Mouse (Mus musculus) CH12.LX (cell line): Measurements from ENCODE around the gene Abcb8. TPM values are rescaled to one million over a fixed set of nuclear protein-coding genes. Genes with fewer than 3 reads are reported as not detected.

Source experiments
- DNase-seq: peaks from one replicate; pipeline ENCODE4 v3.0.0-alpha.2; 2013; ENCODE audit errors: extremely low read depth
- H3K27ac ChIP-seq: 2 replicates; pipeline ENCODE4 v1.5.1; 2012; ENCODE audit warnings: low read depth, mild to moderate bottlenecking, control low read depth, moderate library complexity; ENCODE audit not compliant: insufficient read depth
- H3K27me3 ChIP-seq: replicated peaks from 2 replicates; pipeline ENCODE3; 2012; ENCODE audit warnings: inconsistent platforms
- H3K36me3 ChIP-seq, 2 experiments: replicated peaks in 1 of 2; 2 replicates each; pipeline versions ENCODE3 to v1.6.1; 2012; ENCODE audit warnings: inconsistent platforms in 1 of 2, low read length in 1 of 2, mild to moderate bottlenecking in 1 of 2, mixed read lengths in 1 of 2, moderate library complexity in 1 of 2; ENCODE audit not compliant: control insufficient read depth in 1 of 2, insufficient read depth in 1 of 2
- H3K4me1 ChIP-seq, 2 experiments: 2 replicates each; pipeline ENCODE4 v1.6.1; 2012; ENCODE audit warnings: inconsistent platforms in 1 of 2, moderate library complexity in 1 of 2; ENCODE audit not compliant: insufficient read depth in 2 of 2, control insufficient read depth in 1 of 2
- H3K4me2 ChIP-seq: 2 replicates; pipeline ENCODE4 v1.6.1; 2012; ENCODE audit warnings: low read depth, mild to moderate bottlenecking, control low read depth; ENCODE audit not compliant: poor library complexity, insufficient read depth, severe bottlenecking
- H3K4me3 ChIP-seq, 3 experiments: fragments of 150-350 bp in 1 of 3; sonication (generic) in 1 of 3; replicated peaks in 1 of 3; 2 replicates each; pipeline versions ENCODE3 to v1.5.1; 2011 to 2012; ENCODE audit warnings: low read depth in 2 of 3, low read length in 2 of 3, mild to moderate bottlenecking in 2 of 3, moderate library complexity in 2 of 3, control low read depth in 1 of 3, improper control_type of control experiment in 1 of 3, inconsistent platforms in 1 of 3, mixed read lengths in 1 of 3; ENCODE audit not compliant: poor library complexity in 1 of 3
- H3K79me2 ChIP-seq: replicated peaks from 2 replicates; pipeline ENCODE4 v1.6.1; 2012; ENCODE audit warnings: mild to moderate bottlenecking, moderate library complexity; ENCODE audit not compliant: control insufficient read depth, poor library complexity, insufficient read depth, severe bottlenecking; ENCODE audit errors: extremely low read depth
- H3K9ac ChIP-seq: 2 replicates; pipeline ENCODE4 v1.6.1; 2012; ENCODE audit warnings: low read depth, mild to moderate bottlenecking, control low read depth, moderate library complexity; ENCODE audit not compliant: insufficient read depth
- H3K9me3 ChIP-seq: replicated peaks from 2 replicates; pipeline ENCODE3; 2012; ENCODE audit warnings: low read length, inconsistent platforms, mixed read lengths
- BHLHE40 ChIP-seq: IDR thresholded peaks from 2 replicates; pipeline ENCODE4 v1.6.1; 2011; ENCODE audit warnings: mild to moderate bottlenecking, low read depth, low read length, improper control_type of control experiment
- CHD1 ChIP-seq: IDR thresholded peaks from 2 replicates; pipeline ENCODE4 v1.6.1; 2012; ENCODE audit warnings: low read depth, low read length, improper control_type of control experiment, inconsistent platforms
- CHD2 ChIP-seq: IDR thresholded peaks from 2 replicates; pipeline ENCODE4 v1.6.1; 2011; ENCODE audit warnings: low read length, improper control_type of control experiment
- CTCF ChIP-seq, 2 experiments: IDR thresholded peaks in 1 of 2; conservative IDR thresholded peaks in 1 of 2; 2 replicates each; pipeline ENCODE4 v1.5.1; 2011 to 2012; ENCODE audit warnings: low read depth in 2 of 2, low read length in 2 of 2, improper control_type of control experiment in 1 of 2, inconsistent platforms in 1 of 2, mild to moderate bottlenecking in 1 of 2, moderate library complexity in 1 of 2
- E2F4 ChIP-seq: IDR thresholded peaks from 2 replicates; pipeline ENCODE4 v1.6.1; 2011; ENCODE audit warnings: low read depth, low read length, improper control_type of control experiment; ENCODE audit not compliant: insufficient replicate concordance
- ELF1 ChIP-seq: IDR thresholded peaks from 2 replicates; pipeline ENCODE4 v1.6.1; 2014; ENCODE audit warnings: low read depth, mild to moderate bottlenecking, inconsistent platforms, low read length, improper control_type of control experiment
- EP300 ChIP-seq: IDR thresholded peaks from 2 replicates; pipeline ENCODE4 v1.6.1; 2011; ENCODE audit warnings: low read length, improper control_type of control experiment
- ETS1 ChIP-seq: conservative IDR thresholded peaks from 2 replicates; pipeline ENCODE4 v1.6.1; 2012; ENCODE audit warnings: low read depth, mild to moderate bottlenecking, inconsistent platforms, low read length, improper control_type of control experiment, moderate library complexity
- GABPA ChIP-seq: IDR thresholded peaks from 2 replicates; pipeline ENCODE4 v1.6.1; 2012; ENCODE audit warnings: low read depth, low read length, improper control_type of control experiment, inconsistent platforms; ENCODE audit not compliant: insufficient replicate concordance
- HCFC1 ChIP-seq: IDR thresholded peaks from 2 replicates; pipeline ENCODE4 v1.6.1; 2012; ENCODE audit warnings: low read depth, mild to moderate bottlenecking, inconsistent platforms, low read length, improper control_type of control experiment
- IRF4 ChIP-seq: IDR thresholded peaks from 2 replicates; pipeline ENCODE4 v1.6.1; 2014; ENCODE audit warnings: low read depth, mild to moderate bottlenecking, inconsistent platforms, low read length, improper control_type of control experiment
- JUN ChIP-seq: IDR thresholded peaks from 2 replicates; pipeline ENCODE4 v1.6.1; 2011; ENCODE audit warnings: low read depth, mild to moderate bottlenecking, low read length, improper control_type of control experiment, moderate library complexity; ENCODE audit not compliant: insufficient read depth
- JUND ChIP-seq: conservative IDR thresholded peaks from 2 replicates; pipeline ENCODE4 v1.6.1; 2011; ENCODE audit warnings: low read depth, low read length, improper control_type of control experiment
- KAT2A ChIP-seq: IDR thresholded peaks from 2 replicates; pipeline ENCODE4 v1.6.1; 2012; ENCODE audit warnings: low read length, improper control_type of control experiment, inconsistent platforms; ENCODE audit not compliant: insufficient replicate concordance
- MAFK ChIP-seq: IDR thresholded peaks from 2 replicates; pipeline ENCODE4 v1.6.1; 2011; ENCODE audit warnings: low read length, improper control_type of control experiment; ENCODE audit not compliant: insufficient replicate concordance
- MAX ChIP-seq: IDR thresholded peaks from 2 replicates; pipeline ENCODE4 v1.6.1; 2011; ENCODE audit warnings: low read length, improper control_type of control experiment
- MAZ ChIP-seq: IDR thresholded peaks from 2 replicates; pipeline ENCODE4 v1.6.1; 2012; ENCODE audit warnings: low read depth, mild to moderate bottlenecking, inconsistent platforms, low read length, improper control_type of control experiment, moderate library complexity
- MEF2A ChIP-seq: IDR thresholded peaks from 2 replicates; pipeline ENCODE4 v1.6.1; 2014; ENCODE audit warnings: low read depth, mild to moderate bottlenecking, inconsistent platforms, low read length, improper control_type of control experiment, borderline replicate concordance
- MXI1 ChIP-seq: IDR thresholded peaks from 2 replicates; pipeline ENCODE4 v1.6.1; 2011; ENCODE audit warnings: mild to moderate bottlenecking, low read depth, low read length, improper control_type of control experiment
- MYC ChIP-seq: IDR thresholded peaks from 2 replicates; pipeline ENCODE4 v1.6.1; 2011; ENCODE audit warnings: low read depth, mild to moderate bottlenecking, improper control_type of control experiment, low read length
- NELFE ChIP-seq: IDR thresholded peaks from 2 replicates; pipeline ENCODE4 v1.6.1; 2011; ENCODE audit warnings: low read depth, low read length, improper control_type of control experiment
- NRF1 ChIP-seq: IDR thresholded peaks from 2 replicates; pipeline ENCODE4 v1.6.1; 2014; ENCODE audit warnings: low read depth, mild to moderate bottlenecking, inconsistent platforms, low read length, improper control_type of control experiment, moderate library complexity
- PAX5 ChIP-seq: IDR thresholded peaks from 2 replicates; pipeline ENCODE4 v1.6.1; 2012; ENCODE audit warnings: low read length, inconsistent platforms, mixed read lengths
- POLR2A ChIP-seq: IDR thresholded peaks from 2 replicates; pipeline ENCODE4 v1.6.1; 2011; ENCODE audit warnings: low read depth, mild to moderate bottlenecking, improper control_type of control experiment, low read length
- POLR2AphosphoS2 ChIP-seq: IDR thresholded peaks from 2 replicates; pipeline ENCODE4 v1.6.1; 2011; ENCODE audit warnings: low read depth, low read length, improper control_type of control experiment
- RAD21 ChIP-seq: IDR thresholded peaks from 2 replicates; pipeline ENCODE4 v1.6.1; 2011; ENCODE audit warnings: low read depth, mild to moderate bottlenecking, low read length, improper control_type of control experiment, moderate library complexity
- RCOR1 ChIP-seq: conservative IDR thresholded peaks from 2 replicates; pipeline ENCODE4 v1.6.1; 2012; ENCODE audit warnings: low read depth, mild to moderate bottlenecking, inconsistent platforms, low read length, improper control_type of control experiment
- SIN3A ChIP-seq: IDR thresholded peaks from 2 replicates; pipeline ENCODE4 v1.6.1; 2012; ENCODE audit warnings: low read length, improper control_type of control experiment, inconsistent platforms
- SMC3 ChIP-seq: IDR thresholded peaks from 2 replicates; pipeline ENCODE4 v1.6.1; 2011; ENCODE audit warnings: low read depth, low read length, improper control_type of control experiment
- TBP ChIP-seq: conservative IDR thresholded peaks from 2 replicates; pipeline ENCODE4 v1.6.1; 2011; ENCODE audit warnings: low read depth, low read length, improper control_type of control experiment
- TCF12 ChIP-seq: IDR thresholded peaks from 2 replicates; pipeline ENCODE4 v1.6.1; 2014; ENCODE audit warnings: low read depth, mild to moderate bottlenecking, inconsistent platforms, low read length, improper control_type of control experiment
- UBTF ChIP-seq: IDR thresholded peaks from 2 replicates; pipeline ENCODE4 v1.6.1; 2012; ENCODE audit warnings: low read depth, mild to moderate bottlenecking, inconsistent platforms, low read length, improper control_type of control experiment, moderate library complexity
- USF1 ChIP-seq: IDR thresholded peaks from 2 replicates; pipeline ENCODE4 v1.6.1; 2014; ENCODE audit warnings: low read depth, mild to moderate bottlenecking, inconsistent platforms, low read length, improper control_type of control experiment
- USF2 ChIP-seq: conservative IDR thresholded peaks from 2 replicates; pipeline ENCODE4 v1.6.1; 2011; ENCODE audit warnings: low read depth, low read length, improper control_type of control experiment
- ZC3H11A ChIP-seq: IDR thresholded peaks from 2 replicates; pipeline ENCODE4 v1.6.1; 2012; ENCODE audit warnings: low read depth, mild to moderate bottlenecking, inconsistent platforms, low read length, improper control_type of control experiment
- ZKSCAN1 ChIP-seq: IDR thresholded peaks from 2 replicates; pipeline ENCODE4 v1.6.1; 2012; ENCODE audit warnings: low read depth, inconsistent platforms, low read length, improper control_type of control experiment, borderline replicate concordance
- ZMIZ1 ChIP-seq: IDR thresholded peaks from 2 replicates; pipeline ENCODE4 v1.6.1; 2012; ENCODE audit warnings: low read depth, mild to moderate bottlenecking, inconsistent platforms, low read length, improper control_type of control experiment
- ZNF384 ChIP-seq: IDR thresholded peaks from 2 replicates; pipeline ENCODE4 v1.6.1; 2012; ENCODE audit warnings: low read depth, low read length, improper control_type of control experiment, inconsistent platforms
- dilution Hi-C: fragments of 300-500 bp; cut with MboI; formaldehyde crosslinking; loops from 2 replicates; pipeline ENCODE4 v1.14.3; 2020; ENCODE audit warnings: low sequenced_read_pairs; ENCODE audit not compliant: extremely low pct_unique_long_range_greater_than_20kb, extremely low pct_ligation_motif_present
- in situ Hi-C: fragments of 300-500 bp; cut with MboI; formaldehyde crosslinking; loops from 3 replicates; pipeline ENCODE4 v1.14.3; 2019; ENCODE audit warnings: low sequenced_read_pairs, low pct_ligation_motif_present, low pct_unique_long_range_greater_than_20kb, mixed read lengths
- polyA plus RNA-seq: library from polyadenylated mRNA; unstranded; fragments of >175 nt; gene quantifications from 2 replicates; pipeline ENCODE4 v1.2.1, GENCODE M21; 2012; ENCODE audit warnings: low read depth; ENCODE audit not compliant: insufficient read length
- total RNA-seq, 2 experiments: library from RNA; depleted of rRNA; stranded (reverse); fragments of 300-350 nt in 1 of 2; fragments of >200 nt in 1 of 2; gene quantifications; 2 replicates each; pipeline ENCODE4 v1.2.3; 2012 to 2014

Abcb8 gene
- total and polyA plus RNA-seq, 3 experiments = 31.0 to 58.7 (median 45.4) TPM

- Histone ChIP-seq H3K9me3 (peaks cover 10% of the 10 kb centered on the region), H3K4me2 (peak overlapping the region; percentile 76), H3K27me3 (peaks cover 2% of the 10 kb centered on the region), H3K36me3 (no peaks in the 10 kb centered on the region), H3K9ac (peak overlapping the region; percentile 61), H3K27ac (peak overlapping the region; percentile 18; the same call in 1 of the 2 replicates), H3K4me1 (peaks cover 8 to 22% of the 10 kb centered on the region in 2 experiments), H3K4me3 (peak overlapping the region; percentile 68 to 83 (median 78))
- in situ Hi-C loops (no loop called here), dilution Hi-C loops (no loop called here)
- peak; percentile 99 for DNase-seq
- TF ChIP-seq JUND (peak; percentile 77), MAZ (no peak), SIN3A (peak; percentile 87; the same call in 1 of the 2 replicates), MAX (peak; percentile 35; the same call in 1 of the 2 replicates), BHLHE40 (peak; percentile 81), RCOR1 (no peak), GABPA (no peak), ZKSCAN1 (no peak), EP300 (no peak), E2F4 (no peak), ZNF384 (no peak), ZC3H11A (no peak), IRF4 (peak; percentile 43; the same call in 1 of the 2 replicates), POLR2A (peak; percentile 64), KAT2A (no peak), NELFE (no peak), MXI1 (peak; percentile 96), UBTF (no peak), HCFC1 (peak; percentile 74), MAFK (no peak), USF2 (no peak), MEF2A (peak; percentile 44; the same call in 1 of the 2 replicates), PAX5 (no peak), RAD21 (no peak; the same call in 1 of the 2 replicates), USF1 (no peak), TBP (peak; percentile 45; the same call in 1 of the 2 replicates), CTCF (conservative IDR thresholded peaks at IDR 0.05 in 1 of 2, IDR thresholded peaks at IDR 0.05 in 1 of 2; ENCODE audit: low read depth in 2 of 2, low read length in 2 of 2) (peak; percentile 10 to 76; a peak in 2 of 4 replicates), JUN (peak; percentile 80), CHD1 (no peak), NRF1 (no peak), POLR2AphosphoS2 (no peak), ZMIZ1 (no peak; the same call in 1 of the 2 replicates), MYC (peak; percentile 66; the same call in 1 of the 2 replicates), CHD2 (no peak), ETS1 (peak; percentile 38), ELF1 (0 out of 2 replicates have a peak, but pooled peaks have one; percentile 21), SMC3 (peak; percentile 15), TCF12 (0 out of 2 replicates have a peak, but pooled peaks have one; percentile 66)
- TF ChIP-seq, all 38 proteins: peak for 17
- no peaks in the 10 kb centered on the region for H3K79me2 ChIP-seq
Observed at GRCm38 (mm10) chr5:24383026-24383859, 10.2 kb upstream of the Abcb8 start.
